Mouse (Mus musculus): ENCODE data around the gene Pate4. TPM values are rescaled to one million over a fixed set of nuclear protein-coding genes. Genes with fewer than 3 reads are reported as not detected.

Pate4 gene
- polyA plus RNA-seq (2014; fragmentation: Illumina TruSeq; extraction: RNeasy Lipid Tissue Mini Kit (QIAGEN cat#74804); ENCODE audit: low read depth, low replicate concordance) = not detected

DNA sequence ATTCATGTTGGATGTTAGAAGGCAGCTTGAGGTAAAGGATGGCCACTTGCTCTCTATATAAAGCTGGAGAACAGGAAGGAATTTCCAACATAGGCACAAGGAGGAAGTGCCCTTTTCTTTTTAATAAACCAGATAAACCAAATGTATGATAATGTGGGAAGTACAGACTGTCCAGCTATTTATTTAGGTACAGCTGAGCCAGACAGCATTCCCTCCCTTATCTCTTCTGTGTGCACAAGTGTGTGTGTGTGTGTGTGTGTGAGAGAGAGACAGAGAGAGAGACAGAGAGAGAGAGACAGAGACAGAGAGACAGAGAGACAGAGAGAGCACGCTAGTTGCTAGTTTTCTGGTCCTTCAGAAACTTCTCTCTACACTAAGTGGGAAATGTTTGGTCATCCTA is at the start of gene Pate4:
Pate4 (minus strand) TSS at position 101 of the 400 bp plus-strand sequence.

GRCm38 (mm10) chr9:35648102-35648501 is 36.4 kb upstream of the Pate4 start, which contains the start of gene Pate3:
Pate3 (minus strand) TSS chr9:35648202.

DNA sequence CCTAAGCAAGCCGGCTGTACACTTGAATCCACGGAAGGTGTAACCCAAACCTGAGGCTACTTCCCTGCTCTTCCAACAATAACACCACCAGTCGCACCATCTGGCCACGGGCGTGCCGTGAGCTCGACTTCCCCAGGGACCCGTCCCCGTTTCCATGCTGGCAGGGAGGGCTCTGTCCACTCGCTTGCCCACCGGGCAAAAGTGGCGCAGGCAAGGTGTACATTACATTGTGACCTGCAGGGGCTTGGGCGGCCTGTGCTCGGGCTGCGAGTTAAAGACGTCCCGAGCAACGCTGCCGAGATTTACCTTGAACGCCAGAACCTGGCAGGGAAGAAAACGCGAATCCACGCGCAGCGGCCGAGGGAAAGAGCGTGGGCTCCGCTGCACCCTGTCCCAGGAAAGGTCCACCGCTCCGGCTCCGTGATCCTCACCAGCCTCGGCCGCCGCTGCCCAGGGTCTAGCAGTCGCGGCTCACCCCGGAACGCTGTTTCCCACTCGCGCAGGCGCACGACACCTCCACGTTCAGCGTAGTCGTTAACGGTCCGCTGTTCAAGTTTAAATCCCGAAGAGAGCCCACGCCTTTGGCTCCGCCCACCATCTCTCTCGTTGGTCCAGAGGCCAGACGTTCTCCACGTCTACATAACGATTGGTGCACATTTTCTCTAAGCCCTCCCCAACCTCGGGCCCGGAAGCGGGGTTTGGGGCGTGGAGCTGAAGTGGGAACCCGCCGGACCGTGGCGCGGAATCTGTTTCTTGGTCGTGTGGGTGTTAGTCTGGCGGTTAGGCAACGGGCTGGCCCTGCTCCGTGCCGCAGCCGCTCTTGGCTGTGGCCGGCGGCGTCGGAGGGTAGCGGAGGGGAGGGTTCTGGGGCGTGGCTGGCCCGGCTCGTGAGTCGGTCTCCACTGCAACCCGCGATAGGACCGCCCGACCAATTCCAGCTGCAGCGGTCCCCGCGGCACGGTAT is 41.9 kb downstream of the Pate4 start, which contains the start of the genes Pate2 and Hyls1:
Pate2 (plus strand) TSS at position 714 of the 964 bp plus-strand sequence.
Hyls1 (minus strand) TSS at position 828 of the 964 bp plus-strand sequence.

GRCm38 (mm10) chr9:35558257-35559008 is 53.3 kb downstream of the Pate4 start, which contains the start of the genes Ddx25 and Pus3:
Ddx25 (minus strand) TSS chr9:35558528.
Pus3 (plus strand) TSS chr9:35558595.

Other genes starting within 250 kb of the Pate4 start
- 7.3 TPM for gene Cdon, start 190.8 kb downstream of the Pate4 start, polyA plus RNA-seq (2014; fragmentation: Illumina TruSeq; extraction: RNeasy Lipid Tissue Mini Kit (QIAGEN cat#74804); ENCODE audit: low read depth, low replicate concordance)
- not detected for gene Gm1113, start 93.7 kb downstream of the Pate4 start, polyA plus RNA-seq (2014; fragmentation: Illumina TruSeq; extraction: RNeasy Lipid Tissue Mini Kit (QIAGEN cat#74804); ENCODE audit: low read depth, low replicate concordance)
- gene Ddx25, start 53.4 kb downstream of the Pate4 start, polyA plus RNA-seq (2014; fragmentation: Illumina TruSeq; extraction: RNeasy Lipid Tissue Mini Kit (QIAGEN cat#74804); ENCODE audit: low read depth, low replicate concordance) = not detected
- 9.0 TPM for gene Pus3, start 53.3 kb downstream of the Pate4 start, polyA plus RNA-seq (2014; fragmentation: Illumina TruSeq; extraction: RNeasy Lipid Tissue Mini Kit (QIAGEN cat#74804); ENCODE audit: low read depth, low replicate concordance)
- gene Pate2, start 41.7 kb downstream of the Pate4 start, polyA plus RNA-seq (2014; fragmentation: Illumina TruSeq; extraction: RNeasy Lipid Tissue Mini Kit (QIAGEN cat#74804); ENCODE audit: low read depth, low replicate concordance) = not detected
- 2.3 TPM for gene Hyls1, start 41.5 kb downstream of the Pate4 start, polyA plus RNA-seq (2014; fragmentation: Illumina TruSeq; extraction: RNeasy Lipid Tissue Mini Kit (QIAGEN cat#74804); ENCODE audit: low read depth, low replicate concordance)
- gene Pate3, start 36.3 kb upstream of the Pate4 start, polyA plus RNA-seq (2014; fragmentation: Illumina TruSeq; extraction: RNeasy Lipid Tissue Mini Kit (QIAGEN cat#74804); ENCODE audit: low read depth, low replicate concordance) = not detected
- not detected for gene Pate1, start 75.4 kb upstream of the Pate4 start, polyA plus RNA-seq (2014; fragmentation: Illumina TruSeq; extraction: RNeasy Lipid Tissue Mini Kit (QIAGEN cat#74804); ENCODE audit: low read depth, low replicate concordance)
- gene Gm17677, start 129.1 kb upstream of the Pate4 start, polyA plus RNA-seq (2014; fragmentation: Illumina TruSeq; extraction: RNeasy Lipid Tissue Mini Kit (QIAGEN cat#74804); ENCODE audit: low read depth, low replicate concordance) = not detected
- gene Gm17727, start 166.2 kb upstream of the Pate4 start, polyA plus RNA-seq (2014; fragmentation: Illumina TruSeq; extraction: RNeasy Lipid Tissue Mini Kit (QIAGEN cat#74804); ENCODE audit: low read depth, low replicate concordance) = not detected
- gene Gm27235, start 178.2 kb upstream of the Pate4 start, polyA plus RNA-seq (2014; fragmentation: Illumina TruSeq; extraction: RNeasy Lipid Tissue Mini Kit (QIAGEN cat#74804); ENCODE audit: low read depth, low replicate concordance) = not detected
- not detected for gene D730048I06Rik, start 178.2 kb upstream of the Pate4 start, polyA plus RNA-seq (2014; fragmentation: Illumina TruSeq; extraction: RNeasy Lipid Tissue Mini Kit (QIAGEN cat#74804); ENCODE audit: low read depth, low replicate concordance)
- not detected for gene 9230110F15Rik, start 232.2 kb upstream of the Pate4 start, polyA plus RNA-seq (2014; fragmentation: Illumina TruSeq; extraction: RNeasy Lipid Tissue Mini Kit (QIAGEN cat#74804); ENCODE audit: low read depth, low replicate concordance)

All from heart, adult 10 weeks (tissue).